Mouse (Mus musculus): Measurements from ENCODE around the gene Olfr982. TPM values are rescaled to one million over a fixed set of nuclear protein-coding genes. Genes with fewer than 3 reads are reported as not detected.

The Olfr982 gene
- total RNA-seq (2014; rRNA removed): not detected in 2 replicates
- not detected in 2 replicates for polyA plus RNA-seq (2012; rRNA removed)

DNA sequence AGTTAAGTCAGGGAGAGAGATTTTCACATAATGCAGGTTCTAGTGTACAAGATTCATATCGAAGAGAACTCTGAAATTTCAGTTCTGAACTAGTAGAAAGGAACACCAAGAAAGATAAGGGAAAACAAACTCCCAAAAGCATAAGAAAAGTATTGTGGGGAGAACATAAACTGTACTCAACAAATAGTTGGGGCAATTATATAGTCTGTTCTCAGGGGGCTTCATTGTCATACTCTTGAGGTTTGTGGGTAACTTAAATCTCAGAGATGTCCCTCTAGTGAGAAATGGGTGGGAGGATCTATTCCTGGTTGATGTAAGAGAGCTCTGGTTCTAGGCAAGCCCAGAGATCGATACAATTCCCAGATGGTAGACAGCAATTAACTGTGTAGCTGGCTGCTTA is at the start of gene Olfr982:
Olfr982 (plus strand) TSS at position 301 of the 400 bp plus-strand sequence.
- H3K36me3 ChIP-seq (ENCODE audit: control insufficient read depth, insufficient read depth, low read length): no peaks in the 10 kb centered on the region
- no peaks in the 10 kb centered on the region for H3K79me2 ChIP-seq (ENCODE audit: control insufficient read depth, insufficient read depth, low read length)
- no peak within 1 kb of the TSS for H3K9ac ChIP-seq (ENCODE audit: low read depth, low read length)
- no peaks in the 10 kb centered on the region for H3K27me3 ChIP-seq (ENCODE audit: control insufficient read depth, insufficient read depth, low read length)
- no peak for DNase-seq (ENCODE audit: extremely low read depth, low read depth, low spot score)
- TF ChIP-seq POLR2A (IDR thresholded peaks at IDR 0.05; ENCODE audit: extremely low read depth, insufficient read depth, low read length): no peak
- no peak for TF ChIP-seq CTCF (IDR thresholded peaks at IDR 0.05; ENCODE audit: low read depth, low read length)
- 82% methylated on average over 2 of the region's 2 CpGs for WGBS
- H3K27ac ChIP-seq (replicated peaks; ENCODE audit: insufficient read depth, low read depth, low read length): no peak within 1 kb of the TSS
- no peak within 1 kb of the TSS for H3K4me3 ChIP-seq (ENCODE audit: insufficient read depth, low read depth, low read length)
- no peaks in the 10 kb centered on the region for H3K4me1 ChIP-seq (ENCODE audit: control insufficient read depth, insufficient read depth, low read length)

DNA sequence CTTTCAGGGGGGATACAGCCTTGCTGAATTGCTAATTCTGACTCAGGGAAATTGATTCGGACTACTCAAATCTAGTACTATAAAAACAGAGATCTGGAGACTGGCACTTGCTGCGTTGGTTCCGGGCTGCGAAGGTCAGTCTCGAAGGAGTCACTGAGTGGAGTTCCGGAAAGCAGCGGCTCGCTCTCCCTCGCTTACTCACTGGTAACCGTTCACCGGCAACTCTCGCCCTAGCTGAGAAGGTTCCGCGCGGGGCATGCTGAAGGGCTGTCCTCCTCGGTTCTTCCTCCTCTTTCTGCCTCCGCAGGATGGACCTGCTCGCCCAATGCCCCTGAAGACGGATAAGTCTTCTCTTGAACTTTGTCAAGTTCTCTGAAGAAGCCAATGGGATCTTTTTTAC is 23.5 kb upstream of the Olfr982 start:
- no peak for TF ChIP-seq CTCF (IDR thresholded peaks at IDR 0.05; ENCODE audit: low read depth, low read length)
- TF ChIP-seq POLR2A (IDR thresholded peaks at IDR 0.05; ENCODE audit: extremely low read depth, insufficient read depth, low read length): no peak
- no peaks in the 10 kb centered on the region for H3K27me3 ChIP-seq (ENCODE audit: control insufficient read depth, insufficient read depth, low read length)
- H3K27ac ChIP-seq (replicated peaks; ENCODE audit: insufficient read depth, low read depth, low read length): no peak overlapping the region
- H3K4me3 ChIP-seq (ENCODE audit: insufficient read depth, low read depth, low read length): no peak overlapping the region
- H3K79me2 ChIP-seq (ENCODE audit: control insufficient read depth, insufficient read depth, low read length): no peaks in the 10 kb centered on the region
- 86% methylated on average over 19 of the region's 19 CpGs for WGBS
- no peaks in the 10 kb centered on the region for H3K4me1 ChIP-seq (ENCODE audit: control insufficient read depth, insufficient read depth, low read length)
- DNase-seq (ENCODE audit: extremely low read depth, low read depth, low spot score): no peak
- no peak overlapping the region for H3K9ac ChIP-seq (ENCODE audit: low read depth, low read length)
- H3K36me3 ChIP-seq (ENCODE audit: control insufficient read depth, insufficient read depth, low read length): no peaks in the 10 kb centered on the region

DNA sequence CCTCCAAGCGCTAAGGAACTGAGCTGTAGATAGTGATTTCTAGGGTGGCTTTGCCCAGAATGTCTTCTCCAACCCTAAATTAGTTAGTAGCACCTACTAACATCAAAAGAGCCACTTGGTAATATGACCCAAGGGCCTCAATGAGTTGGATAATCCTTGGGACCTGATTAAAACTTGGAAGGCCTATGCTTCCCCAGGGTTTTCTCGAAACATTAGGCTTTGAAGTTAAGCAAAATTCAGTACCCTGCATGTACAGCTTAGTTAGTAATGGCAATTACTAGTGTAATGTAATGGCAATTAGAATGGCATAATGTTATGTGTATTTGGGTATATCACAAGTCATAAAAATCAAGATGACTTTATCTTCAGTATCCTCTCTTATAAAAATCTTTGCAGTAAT is 19.9 kb downstream of the Olfr982 start, which contains the start of gene Olfr983:
Olfr983 (minus strand) TSS at position 101 of the 400 bp plus-strand sequence.
- H3K27ac ChIP-seq (replicated peaks; ENCODE audit: insufficient read depth, low read depth, low read length): no peak within 1 kb of the TSS
- H3K9ac ChIP-seq (ENCODE audit: low read depth, low read length): no peak within 1 kb of the TSS
- no peak for TF ChIP-seq CTCF (IDR thresholded peaks at IDR 0.05; ENCODE audit: low read depth, low read length)
- no peak for TF ChIP-seq POLR2A (IDR thresholded peaks at IDR 0.05; ENCODE audit: extremely low read depth, insufficient read depth, low read length)
- H3K4me1 ChIP-seq (ENCODE audit: control insufficient read depth, insufficient read depth, low read length): no peaks in the 10 kb centered on the region
- H3K79me2 ChIP-seq (ENCODE audit: control insufficient read depth, insufficient read depth, low read length): no peaks in the 10 kb centered on the region
- 67% methylated on average over 2 of the region's 2 CpGs for WGBS
- DNase-seq (ENCODE audit: extremely low read depth, low read depth, low spot score): no peak
- no peak within 1 kb of the TSS for H3K4me3 ChIP-seq (ENCODE audit: insufficient read depth, low read depth, low read length)
- H3K36me3 ChIP-seq (ENCODE audit: control insufficient read depth, insufficient read depth, low read length): no peaks in the 10 kb centered on the region
- H3K27me3 ChIP-seq (ENCODE audit: control insufficient read depth, insufficient read depth, low read length): no peaks in the 10 kb centered on the region

DNA sequence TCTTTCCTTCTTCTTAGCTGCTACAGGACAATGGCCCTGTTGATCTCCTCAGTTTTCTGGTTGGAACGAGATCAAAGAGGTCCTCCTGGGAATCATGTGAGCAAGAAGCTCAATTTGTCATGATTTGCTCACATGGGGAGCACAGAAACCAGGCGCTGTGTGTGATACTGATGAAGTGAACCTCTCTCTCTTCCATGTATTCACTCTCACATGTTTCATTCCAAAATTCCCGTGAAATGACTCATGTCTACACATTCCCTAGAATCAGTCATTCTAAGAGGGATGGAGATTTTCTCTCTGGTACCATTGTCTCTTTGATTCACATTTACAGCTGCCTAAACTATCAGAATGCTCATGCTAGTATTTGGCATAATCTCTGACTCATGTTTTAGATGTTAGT is 21.1 kb downstream of the Olfr982 start:
- Histone ChIP-seq H3K9ac (ENCODE audit: low read depth, low read length) (no peak overlapping the region), H3K4me3 (ENCODE audit: insufficient read depth, low read depth, low read length) (no peak overlapping the region), H3K27ac (replicated peaks; ENCODE audit: insufficient read depth, low read depth, low read length) (no peak overlapping the region), H3K4me1 (ENCODE audit: control insufficient read depth, insufficient read depth, low read length) (no peaks in the 10 kb centered on the region), H3K79me2 (ENCODE audit: control insufficient read depth, insufficient read depth, low read length) (no peaks in the 10 kb centered on the region), H3K36me3 (ENCODE audit: control insufficient read depth, insufficient read depth, low read length) (no peaks in the 10 kb centered on the region), H3K27me3 (ENCODE audit: control insufficient read depth, insufficient read depth, low read length) (no peaks in the 10 kb centered on the region)
- DNase-seq (ENCODE audit: extremely low read depth, low read depth, low spot score): no peak
- 65% methylated on average over 3 of the region's 3 CpGs for WGBS
- TF ChIP-seq CTCF (IDR thresholded peaks at IDR 0.05; ENCODE audit: low read depth, low read length): no peak
- TF ChIP-seq POLR2A (IDR thresholded peaks at IDR 0.05; ENCODE audit: extremely low read depth, insufficient read depth, low read length): no peak

DNA sequence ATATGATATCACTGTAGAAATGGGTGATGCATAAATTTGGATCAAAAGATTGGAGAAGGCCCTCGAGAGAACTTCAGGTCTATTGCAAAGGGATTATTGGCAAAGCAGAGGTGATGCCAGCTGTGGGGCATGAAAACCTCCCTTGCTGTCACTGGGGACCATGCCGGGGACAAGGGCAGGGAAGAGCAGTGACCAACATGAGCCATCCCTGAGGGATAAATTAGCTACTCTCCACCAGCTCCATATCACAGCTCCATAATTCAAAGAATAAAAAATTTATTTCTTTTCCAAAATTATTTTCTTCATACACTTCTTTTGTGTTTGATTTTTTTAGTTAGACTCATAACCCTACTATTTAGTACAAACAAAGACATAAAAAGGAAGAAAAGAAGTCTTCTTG is 40.5 kb downstream of the Olfr982 start, which contains the start of gene Olfr984:
Olfr984 (minus strand) TSS at position 101 of the 400 bp plus-strand sequence.
- no peaks in the 10 kb centered on the region for H3K27me3 ChIP-seq (ENCODE audit: control insufficient read depth, insufficient read depth, low read length)
- TF ChIP-seq CTCF (IDR thresholded peaks at IDR 0.05; ENCODE audit: low read depth, low read length) (no peak), POLR2A (IDR thresholded peaks at IDR 0.05; ENCODE audit: extremely low read depth, insufficient read depth, low read length) (no peak)
- no peaks in the 10 kb centered on the region for H3K4me1 ChIP-seq (ENCODE audit: control insufficient read depth, insufficient read depth, low read length)
- DNase-seq (ENCODE audit: extremely low read depth, low read depth, low spot score): no peak
- WGBS: 76% methylated on average over 2 of the region's 2 CpGs
- no peak within 1 kb of the TSS for H3K27ac ChIP-seq (replicated peaks; ENCODE audit: insufficient read depth, low read depth, low read length)
- H3K36me3 ChIP-seq (ENCODE audit: control insufficient read depth, insufficient read depth, low read length): no peaks in the 10 kb centered on the region
- H3K9ac ChIP-seq (ENCODE audit: low read depth, low read length): no peak within 1 kb of the TSS
- H3K79me2 ChIP-seq (ENCODE audit: control insufficient read depth, insufficient read depth, low read length): no peaks in the 10 kb centered on the region
- no peak within 1 kb of the TSS for H3K4me3 ChIP-seq (ENCODE audit: insufficient read depth, low read depth, low read length)

DNA sequence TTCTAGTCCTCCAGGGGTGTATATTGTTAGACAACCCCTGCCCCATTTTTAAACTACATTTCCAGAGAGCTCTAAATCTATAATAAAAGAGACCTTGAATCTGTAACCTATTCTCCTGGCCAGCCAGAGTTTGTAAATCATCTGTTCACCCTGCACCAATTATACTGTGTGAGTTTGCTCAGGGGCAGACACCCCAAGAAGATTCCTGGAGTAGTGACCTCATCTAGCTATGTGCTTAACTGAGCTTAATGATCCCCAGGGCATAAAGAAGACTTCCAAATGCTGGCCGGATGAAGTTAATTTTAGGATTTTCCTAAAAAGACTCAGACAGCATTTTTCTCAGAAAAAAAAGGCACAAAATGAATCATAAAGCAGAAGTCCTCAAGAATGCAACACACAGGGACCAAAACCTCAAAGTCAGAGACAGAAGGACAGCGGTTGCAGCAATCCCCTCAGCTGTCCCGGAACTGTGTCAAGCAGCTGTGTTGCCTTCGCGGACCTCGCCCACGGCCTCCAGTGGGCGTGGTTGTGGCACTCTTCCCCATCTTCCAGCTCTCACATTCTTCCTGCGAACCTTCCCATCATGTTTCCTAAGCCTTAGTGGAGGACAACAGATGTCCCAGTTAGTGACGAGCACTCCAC is 43.1 kb downstream of the Olfr982 start:
- peak; percentile 23 for DNase-seq (ENCODE audit: extremely low read depth, low read depth, low spot score)

More for the DNA sequence above, 43.1 kb downstream of the Olfr982 start:
- no peaks in the 10 kb centered on the region for H3K4me1 ChIP-seq (ENCODE audit: control insufficient read depth, insufficient read depth, low read length)
- no peak overlapping the region for H3K4me3 ChIP-seq (ENCODE audit: insufficient read depth, low read depth, low read length)
- no peaks in the 10 kb centered on the region for H3K27me3 ChIP-seq (ENCODE audit: control insufficient read depth, insufficient read depth, low read length)
- no peak overlapping the region for H3K9ac ChIP-seq (ENCODE audit: low read depth, low read length)
- H3K36me3 ChIP-seq (ENCODE audit: control insufficient read depth, insufficient read depth, low read length): no peaks in the 10 kb centered on the region
- 62% methylated on average over 10 of the region's 10 CpGs for WGBS
- TF ChIP-seq POLR2A (IDR thresholded peaks at IDR 0.05; ENCODE audit: extremely low read depth, insufficient read depth, low read length) (no peak), CTCF (IDR thresholded peaks at IDR 0.05; ENCODE audit: low read depth, low read length) (no peak)
- H3K79me2 ChIP-seq (ENCODE audit: control insufficient read depth, insufficient read depth, low read length): no peaks in the 10 kb centered on the region
- no peak overlapping the region for H3K27ac ChIP-seq (replicated peaks; ENCODE audit: insufficient read depth, low read depth, low read length)

Data from liver, adult 2 months (tissue).